Mouse (Mus musculus): Measurements from ENCODE around the gene Prkd1.

- TF ChIP-seq CTCF (IDR thresholded peaks at IDR 0.05; ENCODE audit: control insufficient read depth, insufficient read depth, insufficient replicate concordance, low read depth, low read length): no peak
- no peak for TF ChIP-seq POLR2A (IDR thresholded peaks at IDR 0.05; ENCODE audit: control insufficient read depth, low read depth, low read length)
These were observed 315.7 kb downstream of the Prkd1 start for GRCm38 (mm10) chr12:50333182-50333581.
